Mouse (Mus musculus) MEL (cell line): ENCODE data around the gene Dhh. TPM values are rescaled to one million over a fixed set of nuclear protein-coding genes. Genes with fewer than 3 reads are reported as not detected.

ENCODE experiments used
- DNase-seq: peaks from one replicate; pipeline ENCODE4 v3.0.0; 2011; ENCODE audit warnings: low read depth, low spot score
- H3K27ac ChIP-seq: 2 replicates; pipeline ENCODE4 v1.5.1; 2012; ENCODE audit warnings: low read depth, mild to moderate bottlenecking, control low read depth, low read length, moderate library complexity; ENCODE audit not compliant: control insufficient read depth
- H3K27me3 ChIP-seq, 2 experiments: fragments of 150-350 bp in 1 of 2; sonication (generic) in 1 of 2; 2 replicates each; pipeline ENCODE4 v1.6.1; 2012; ENCODE audit warnings: low read length in 2 of 2, mild to moderate bottlenecking in 2 of 2, improper control_type of control experiment in 1 of 2, moderate library complexity in 1 of 2; ENCODE audit not compliant: insufficient read depth in 2 of 2, control insufficient read depth in 1 of 2
- H3K36me3 ChIP-seq, 2 experiments: 2 replicates each; pipeline ENCODE4 v1.6.1; 2012 to 2014; ENCODE audit warnings: low read length in 2 of 2, improper control_type of control experiment in 1 of 2, inconsistent platforms in 1 of 2, mild to moderate bottlenecking in 1 of 2; ENCODE audit not compliant: insufficient read depth in 2 of 2, control insufficient read depth in 1 of 2
- H3K4me1 ChIP-seq, 2 experiments: fragments of 150-350 bp in 1 of 2; sonication (generic) in 1 of 2; 2 replicates each; pipeline ENCODE4 v1.6.1; 2012; ENCODE audit warnings: low read length in 2 of 2, improper control_type of control experiment in 1 of 2, mild to moderate bottlenecking in 1 of 2; ENCODE audit not compliant: insufficient read depth in 2 of 2, control insufficient read depth in 1 of 2
- H3K4me3 ChIP-seq, 2 experiments: fragments of 150-350 bp in 1 of 2; sonication (generic) in 1 of 2; 2 replicates each; pipeline ENCODE4 v1.5.1; 2012; ENCODE audit warnings: low read depth in 2 of 2, low read length in 2 of 2, mild to moderate bottlenecking in 2 of 2, moderate library complexity in 2 of 2, control low read depth in 1 of 2, improper control_type of control experiment in 1 of 2; ENCODE audit not compliant: control insufficient read depth in 1 of 2, insufficient read depth in 1 of 2
- H3K79me2 ChIP-seq: 2 replicates; pipeline ENCODE4 v1.6.1; 2012; ENCODE audit warnings: mild to moderate bottlenecking, low read length, moderate library complexity; ENCODE audit not compliant: control insufficient read depth, poor library complexity, insufficient read depth
- H3K9ac ChIP-seq: 2 replicates; pipeline ENCODE4 v1.6.1; 2012; ENCODE audit warnings: low read depth, mild to moderate bottlenecking, control low read depth, low read length, moderate library complexity; ENCODE audit not compliant: control insufficient read depth, poor library complexity, severe bottlenecking
- H3K9me3 ChIP-seq: fragments of 150-350 bp; sonication (generic); replicated peaks from 2 replicates; pipeline ENCODE4 v1.6.1; 2012; ENCODE audit warnings: mild to moderate bottlenecking, low read length, improper control_type of control experiment, moderate library complexity; ENCODE audit not compliant: insufficient read depth
- BHLHE40 ChIP-seq: IDR thresholded peaks from 2 replicates; pipeline ENCODE4 v1.6.1; 2012; ENCODE audit warnings: low read depth, mild to moderate bottlenecking, inconsistent platforms, low read length, improper control_type of control experiment, borderline replicate concordance
- CHD1 ChIP-seq: IDR thresholded peaks from 2 replicates; pipeline ENCODE4 v1.6.1; 2012; ENCODE audit warnings: low read depth, mild to moderate bottlenecking, inconsistent platforms, low read length, improper control_type of control experiment
- ELF1 ChIP-seq: IDR thresholded peaks from 2 replicates; pipeline ENCODE4 v1.6.1; 2014; ENCODE audit warnings: low read depth, mild to moderate bottlenecking, inconsistent platforms, low read length, improper control_type of control experiment, moderate library complexity
- GABPA ChIP-seq: IDR thresholded peaks from 2 replicates; pipeline ENCODE4 v1.6.1; 2012; ENCODE audit warnings: low read depth, mild to moderate bottlenecking, inconsistent platforms, low read length, improper control_type of control experiment, moderate library complexity
- MAFK ChIP-seq: IDR thresholded peaks from 2 replicates; pipeline ENCODE4 v1.6.1; 2011; ENCODE audit warnings: low read depth, mild to moderate bottlenecking, low read length, improper control_type of control experiment, borderline replicate concordance
- MAX ChIP-seq: IDR thresholded peaks from 2 replicates; pipeline ENCODE4 v1.6.1; 2011; ENCODE audit warnings: low read length, improper control_type of control experiment
- MAZ ChIP-seq: IDR thresholded peaks from 2 replicates; pipeline ENCODE4 v1.6.1; 2012; ENCODE audit warnings: low read depth, mild to moderate bottlenecking, inconsistent platforms, low read length, improper control_type of control experiment
- MEF2A ChIP-seq: IDR thresholded peaks from 2 replicates; pipeline ENCODE4 v1.6.1; 2014; ENCODE audit warnings: low read depth, mild to moderate bottlenecking, inconsistent platforms, low read length, improper control_type of control experiment; ENCODE audit not compliant: poor library complexity, insufficient replicate concordance, severe bottlenecking; ENCODE audit errors: extremely low read depth
- MXI1 ChIP-seq: IDR thresholded peaks from 2 replicates; pipeline ENCODE4 v1.6.1; 2011; ENCODE audit warnings: mild to moderate bottlenecking, low read depth, low read length, improper control_type of control experiment
- MYB ChIP-seq: IDR thresholded peaks from 2 replicates; pipeline ENCODE4 v1.6.1; 2011; ENCODE audit warnings: mild to moderate bottlenecking, low read depth, low read length, improper control_type of control experiment
- POLR2AphosphoS2 ChIP-seq: IDR thresholded peaks from 2 replicates; pipeline ENCODE4 v1.6.1; 2011; ENCODE audit warnings: low read length, improper control_type of control experiment
- POLR2AphosphoS5 ChIP-seq: IDR thresholded peaks from 2 replicates; pipeline ENCODE4 v1.6.1; 2012; ENCODE audit warnings: low read depth, borderline replicate concordance, mild to moderate bottlenecking, inconsistent platforms, low read length, moderate library complexity, mixed read lengths
- RAD21 ChIP-seq: IDR thresholded peaks from 2 replicates; pipeline ENCODE4 v1.6.1; 2011; ENCODE audit warnings: mild to moderate bottlenecking, low read depth, low read length, improper control_type of control experiment
- TBP ChIP-seq: IDR thresholded peaks from 2 replicates; pipeline ENCODE4 v1.8.0; 2011; ENCODE audit warnings: low read depth, low read length, improper control_type of control experiment
- USF1 ChIP-seq: IDR thresholded peaks from 2 replicates; pipeline ENCODE4 v1.6.1; 2014; ENCODE audit warnings: low read depth, mild to moderate bottlenecking, inconsistent platforms, low read length, improper control_type of control experiment, moderate library complexity
- polyA plus RNA-seq, 2 experiments: library from polyadenylated mRNA; stranded (reverse) in 1 of 2; unstranded in 1 of 2; fragments of >175 nt in 1 of 2; fragments of >200 nt in 1 of 2; gene quantifications; 2 replicates each; pipeline versions ENCODE4 v1.2.1 to v1.2.4; 2012; ENCODE audit warnings: low replicate concordance in 2 of 2, low read depth in 1 of 2; ENCODE audit not compliant: insufficient read length in 2 of 2, insufficient read depth in 1 of 2, missing spikeins in 1 of 2
- total RNA-seq: library from RNA; depleted of rRNA; stranded (reverse); fragments of 300-350 nt; gene quantifications from 2 replicates; pipeline ENCODE4 v1.2.3, GENCODE M21; 2012

Dhh gene
- total and polyA plus RNA-seq, 3 experiments: 0.12 TPM; not detected in 2

DNA sequence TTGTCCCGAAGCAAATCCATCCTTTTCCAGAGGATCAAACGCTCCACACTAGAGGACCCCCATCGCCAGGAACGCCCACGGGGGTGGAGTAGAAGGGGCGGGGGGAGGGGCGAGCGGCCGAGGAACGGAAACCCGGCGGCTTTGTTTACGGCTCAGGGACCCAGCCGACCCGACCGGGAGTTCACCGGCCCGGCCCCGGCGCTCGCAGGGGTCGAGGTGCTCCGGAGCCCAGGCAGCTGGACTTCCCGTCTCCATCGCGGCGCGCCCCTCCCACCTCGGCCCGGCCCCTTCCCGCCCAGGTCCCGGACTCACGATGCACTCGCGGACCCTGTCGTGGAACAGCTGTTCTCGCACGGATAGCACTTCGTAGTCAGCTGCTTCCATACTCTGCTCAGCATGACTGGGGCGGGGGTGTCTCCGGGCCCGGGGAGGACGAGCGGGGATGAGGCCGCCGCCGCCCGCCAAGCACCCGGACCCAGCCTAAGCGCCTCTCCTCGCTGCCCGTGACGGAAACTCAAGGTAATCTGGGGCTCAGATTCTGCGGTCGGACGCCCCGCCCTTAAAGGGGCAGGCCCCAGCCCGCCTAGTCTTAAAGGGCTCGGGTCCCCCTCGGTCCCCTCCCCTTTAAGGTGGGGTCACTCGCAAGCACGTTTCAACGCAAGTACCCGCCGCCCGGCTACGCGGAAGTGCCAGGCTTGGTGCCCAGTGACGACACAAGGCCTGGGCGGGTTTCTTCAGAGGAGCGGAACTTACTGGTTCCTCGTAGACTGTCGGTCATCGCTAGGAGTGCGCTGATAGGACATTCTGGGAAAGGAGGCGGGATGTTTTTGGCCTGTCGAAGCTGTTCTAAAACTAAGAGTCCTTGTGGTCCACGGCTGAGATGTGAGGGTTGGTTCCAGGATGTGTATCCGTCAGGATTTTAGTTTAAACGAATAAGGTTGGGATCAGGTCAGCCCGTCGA lies 19.5 kb upstream of the Dhh start, which contains the start of gene Lmbr1l (continued):
- TF ChIP-seq USF1 (0 out of 2 replicates have a peak, but pooled peaks have one; percentile 8), TBP (peak; percentile 89), MXI1 (peak; percentile 94), BHLHE40 (peak; percentile 91), MAZ (peak; percentile 72), POLR2AphosphoS2 (peak; percentile 95), MEF2A (no peak), MAFK (no peak), MYB (peak; percentile 65), ELF1 (peak; percentile 100), CHD1 (no peak)

- TF ChIP-seq RAD21 (no peak), MAX (peak; percentile 13; the same call in 1 of the 2 replicates)
Measured at GRCm38 (mm10) chr15:98917091-98917490, 18.8 kb upstream of the Dhh start.

DNA sequence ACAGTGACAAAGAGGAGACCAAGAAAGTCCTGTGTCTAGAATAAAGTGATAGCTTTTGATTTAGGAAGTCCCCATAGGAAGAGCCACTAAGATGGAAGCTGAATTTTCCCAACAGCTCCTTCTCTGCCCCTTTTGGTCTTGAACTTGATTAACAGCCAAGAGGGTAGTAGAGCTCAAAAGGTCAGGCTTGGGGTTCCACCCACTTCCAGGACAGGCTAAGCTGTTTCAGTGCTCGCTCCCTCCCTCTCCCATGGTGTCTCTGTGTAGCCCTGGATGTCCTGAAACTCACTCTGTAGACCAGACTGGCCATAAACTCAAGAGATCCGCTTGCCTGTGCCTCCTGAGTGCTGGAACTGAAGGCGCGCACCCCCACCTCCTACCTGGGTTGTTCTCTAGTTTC lies 17.7 kb upstream of the Dhh start:
- Histone ChIP-seq H3K27me3 (no peaks in the 10 kb centered on the region), H3K79me2 (peaks cover 2% of the 10 kb centered on the region; the same call in 1 of the 2 replicates)

More at GRCm38 (mm10) chr15:98917091-98917490, 18.8 kb upstream of the Dhh start:
- peak overlapping the region; percentile 68 to 76 for H3K4me3 ChIP-seq
- H3K27me3 ChIP-seq: no peaks in the 10 kb centered on the region
- DNase-seq: peak; percentile 65
- peaks cover 6 to 7% of the 10 kb centered on the region in 2 experiments; a peak in 3 of 4 replicates for H3K4me1 ChIP-seq
- peaks cover 0 to 8% of the 10 kb centered on the region in 2 experiments; a peak in 2 of 4 replicates for H3K36me3 ChIP-seq
- H3K27ac ChIP-seq: no peak overlapping the region
- peak overlapping the region; percentile 66 for H3K9ac ChIP-seq
- peaks cover 2% of the 10 kb centered on the region; the same call in 1 of the 2 replicates for H3K79me2 ChIP-seq
- H3K9me3 ChIP-seq: no peaks in the 10 kb centered on the region

More for the DNA sequence above, 17.7 kb upstream of the Dhh start:
- Histone ChIP-seq H3K27ac (no peak overlapping the region), H3K4me3 (no peak overlapping the region), H3K9ac (no peak overlapping the region), H3K9me3 (no peaks in the 10 kb centered on the region), H3K4me1 (peaks cover 6 to 7% of the 10 kb centered on the region in 2 experiments; a peak in 3 of 4 replicates), H3K36me3 (peaks cover 0 to 8% of the 10 kb centered on the region in 2 experiments; a peak in 2 of 4 replicates)
- TF ChIP-seq MAZ (no peak), GABPA (no peak), POLR2AphosphoS5 (no peak), USF1 (no peak)
- no peak for DNase-seq
